Mouse (Mus musculus) stomach, postnatal 0 days (tissue): ENCODE results near the gene Ngdn. TPM values are rescaled to one million over a fixed set of nuclear protein-coding genes. Genes with fewer than 3 reads are reported as not detected.
"Not testable (repeated sequence)": the region's sequence is repeated elsewhere in the genome, so short reads cannot be mapped to it uniquely, and the experiment has no call there.

Experiments used
- ATAC-seq: fragments of 200-750 bp; cut with Nextera tagmentation; 2 replicates; pipeline ENCODE4 v1.8.0; 2017; ENCODE audit not compliant: low FRiP score, low TSS enrichment
- DNase-seq: peaks from one replicate; pipeline ENCODE4 v3.0.0-alpha.2; 2016; ENCODE audit warnings: low spot score
- H3K27ac ChIP-seq: fragments of 300-500 bp; sonication (generic); replicated peaks from 2 replicates; pipeline ENCODE4 v1.5.1; 2014; ENCODE audit warnings: mild to moderate bottlenecking, control low read depth
- H3K27me3 ChIP-seq: fragments of 300-500 bp; sonication (generic); 2 replicates; pipeline ENCODE4 v1.6.1; 2014; ENCODE audit warnings: low read length; ENCODE audit not compliant: control insufficient read depth, insufficient read depth
- H3K36me3 ChIP-seq: fragments of 300-500 bp; sonication (generic); 2 replicates; pipeline ENCODE4 v1.6.1; 2014; ENCODE audit warnings: low read length, mixed read lengths; ENCODE audit not compliant: control insufficient read depth, insufficient read depth
- H3K4me1 ChIP-seq: fragments of 300-500 bp; sonication (generic); replicated peaks from 2 replicates; pipeline ENCODE4 v1.6.1; 2014; ENCODE audit warnings: antibody characterized with exemption; ENCODE audit not compliant: control insufficient read depth, insufficient read depth
- H3K4me2 ChIP-seq: fragments of 300-500 bp; sonication (generic); replicated peaks from 2 replicates; pipeline ENCODE4 v1.6.1; 2014; ENCODE audit warnings: low read depth, mild to moderate bottlenecking, control low read depth, moderate library complexity
- H3K4me3 ChIP-seq: fragments of 300-500 bp; sonication (generic); 2 replicates; pipeline ENCODE4 v1.5.1; 2014; ENCODE audit warnings: low read depth, low read length, control low read depth
- H3K9ac ChIP-seq: fragments of 300-500 bp; sonication (generic); 2 replicates; pipeline ENCODE4 v1.6.1; 2014; ENCODE audit warnings: mild to moderate bottlenecking, low read length, control low read depth, mixed read lengths
- H3K9me3 ChIP-seq: fragments of 300-500 bp; sonication (generic); 2 replicates; pipeline ENCODE4 v1.6.1; 2016; ENCODE audit warnings: low read length; ENCODE audit not compliant: control insufficient read depth
- CTCF ChIP-seq: IDR thresholded peaks from 2 replicates; pipeline ENCODE4 v1.5.1; 2016; ENCODE audit warnings: antibody characterized with exemption, low read depth, mild to moderate bottlenecking, moderate library complexity
- EP300 ChIP-seq: optimal IDR thresholded peaks from 2 replicates; pipeline ENCODE3; 2016; ENCODE audit warnings: antibody characterized with exemption
- WGBS: fragments of 180-500 bp; shearing (Covaris S2); extraction: QIAGEN DNeasy Blood & Tissue Kit; methylation state at CpG from one replicate; pipeline ENCODE4 v1.1.7; 2014; 5-methylcytosine and 5-hydroxymethylcytosine counted together
- polyA plus RNA-seq: library from polyadenylated mRNA; unstranded; fragments of >200 nt; fragmentation: Nextera tagmentation; extraction: Ambion mirVana; gene quantifications from 2 replicates; pipeline ENCODE4 v1.2.1, GENCODE M21; 2015

The Ngdn gene
- 54.4 and 55.2 TPM in 2 replicates for polyA plus RNA-seq

- DNase-seq (peak; percentile 98), ATAC-seq (peak; percentile 96)
- TF ChIP-seq EP300 (peak; percentile 94), CTCF (peak; percentile 95)
- Histone ChIP-seq H3K9ac (peak within 1 kb of the TSS; percentile 84), H3K36me3 (no peaks in the 10 kb centered on the region; the same call in 1 of the 2 replicates), H3K4me2 (peak within 1 kb of the TSS; percentile 71), H3K27me3 (no peaks in the 10 kb centered on the region), H3K4me1 (no peaks in the 10 kb centered on the region), H3K9me3 (no peaks in the 10 kb centered on the region), H3K4me3 (peak within 1 kb of the TSS; percentile 77), H3K27ac (peak within 1 kb of the TSS; percentile 94)
- under 1% methylated on average over 36 of the region's 36 CpGs for WGBS
Observed at GRCm38 (mm10) chr14:55014991-55015766, at the start of gene Ngdn. Ngdn (plus strand) TSS chr14:55015454.

GRCm38 (mm10) chr14:54965631-54966030 is 49.6 kb upstream of the Ngdn start:
- Histone ChIP-seq H3K27ac (no peak overlapping the region), H3K9me3 (no peaks in the 10 kb centered on the region), H3K9ac (no peak overlapping the region), H3K4me1 (no peaks in the 10 kb centered on the region), H3K4me2 (no peak overlapping the region), H3K36me3 (no peaks in the 10 kb centered on the region), H3K4me3 (no peak overlapping the region), H3K27me3 (no peaks in the 10 kb centered on the region)
- 54% methylated on average over 6 of the region's 6 CpGs for WGBS
- DNase-seq, result no peak
- ATAC-seq, result no peak
- TF ChIP-seq CTCF (no peak), EP300 (no peak)

- ATAC-seq, result no peak
- 63% methylated on average over 7 of the region's 7 CpGs for WGBS
Observed at GRCm38 (mm10) chr14:54966320-54966977, 48.8 kb upstream of the Ngdn start, which contains the start of gene Myh6. Myh6 (minus strand) TSS chr14:54966927.

GRCm38 (mm10) chr14:54967874-54968273 is 47.4 kb upstream of the Ngdn start:
- TF ChIP-seq EP300, result no peak
- no peak for TF ChIP-seq CTCF
- H3K36me3 ChIP-seq, result no peaks in the 10 kb centered on the region
- no peak overlapping the region for H3K9ac ChIP-seq
- no peaks in the 10 kb centered on the region for H3K4me1 ChIP-seq
- no peak for ATAC-seq
- H3K27ac ChIP-seq, result no peak overlapping the region
- no peak overlapping the region for H3K4me3 ChIP-seq
- no peak for DNase-seq
- no peaks in the 10 kb centered on the region for H3K9me3 ChIP-seq
- 86% methylated on average over 3 of the region's 3 CpGs for WGBS
- H3K4me2 ChIP-seq, result no peak overlapping the region
- no peaks in the 10 kb centered on the region for H3K27me3 ChIP-seq

More at GRCm38 (mm10) chr14:54966320-54966977, 48.8 kb upstream of the Ngdn start, which contains the start of gene Myh6:
- H3K4me1 ChIP-seq, result no peaks in the 10 kb centered on the region
- H3K4me2 ChIP-seq, result no peak within 1 kb of the TSS
- H3K36me3 ChIP-seq, result no peaks in the 10 kb centered on the region
- H3K9ac ChIP-seq, result no peak within 1 kb of the TSS
- no peak within 1 kb of the TSS for H3K4me3 ChIP-seq
- no peak within 1 kb of the TSS for H3K27ac ChIP-seq
- DNase-seq, result no peak
- no peaks in the 10 kb centered on the region for H3K27me3 ChIP-seq
- H3K9me3 ChIP-seq, result no peaks in the 10 kb centered on the region
- TF ChIP-seq EP300 (no peak), CTCF (no peak)

- H3K9me3 ChIP-seq, result no peaks in the 10 kb centered on the region
- TF ChIP-seq CTCF (no peak), EP300 (no peak)
- H3K27me3 ChIP-seq, result no peaks in the 10 kb centered on the region
- H3K4me3 ChIP-seq, result no peak overlapping the region
- DNase-seq (no peak), ATAC-seq (no peak)
- no peak overlapping the region for H3K9ac ChIP-seq
- H3K4me2 ChIP-seq, result no peak overlapping the region
- H3K27ac ChIP-seq, result no peak overlapping the region
- no peaks in the 10 kb centered on the region for H3K36me3 ChIP-seq
- H3K4me1 ChIP-seq, result no peaks in the 10 kb centered on the region
Observed at GRCm38 (mm10) chr14:54968344-54968743, 46.9 kb upstream of the Ngdn start.

GRCm38 (mm10) chr14:54972786-54973185 is 42.5 kb upstream of the Ngdn start:
- not testable (repeated sequence) for H3K27ac ChIP-seq, H3K27me3 ChIP-seq, H3K4me1 ChIP-seq, DNase-seq, H3K4me2 ChIP-seq, H3K9ac ChIP-seq, H3K4me3 ChIP-seq, H3K9me3 ChIP-seq, H3K36me3 ChIP-seq, ATAC-seq
- WGBS, result 91% methylated on average over 7 of the region's 11 CpGs
